Mouse (Mus musculus) stomach, postnatal 0 days (tissue): ENCODE measurements around the gene 4931408C20Rik. TPM values are rescaled to one million over a fixed set of nuclear protein-coding genes. Genes with fewer than 3 reads are reported as not detected.

Experiments
- ATAC-seq: fragments of 200-750 bp; cut with Nextera tagmentation; 2 replicates; pipeline ENCODE4 v1.8.0; 2017; ENCODE audit not compliant: low FRiP score, low TSS enrichment
- DNase-seq: peaks from one replicate; pipeline ENCODE4 v3.0.0-alpha.2; 2016; ENCODE audit warnings: low spot score
- H3K27ac ChIP-seq: fragments of 300-500 bp; sonication (generic); replicated peaks from 2 replicates; pipeline ENCODE4 v1.5.1; 2014; ENCODE audit warnings: mild to moderate bottlenecking, control low read depth
- H3K27me3 ChIP-seq: fragments of 300-500 bp; sonication (generic); 2 replicates; pipeline ENCODE4 v1.6.1; 2014; ENCODE audit warnings: low read length; ENCODE audit not compliant: control insufficient read depth, insufficient read depth
- H3K36me3 ChIP-seq: fragments of 300-500 bp; sonication (generic); 2 replicates; pipeline ENCODE4 v1.6.1; 2014; ENCODE audit warnings: low read length, mixed read lengths; ENCODE audit not compliant: control insufficient read depth, insufficient read depth
- H3K4me1 ChIP-seq: fragments of 300-500 bp; sonication (generic); replicated peaks from 2 replicates; pipeline ENCODE4 v1.6.1; 2014; ENCODE audit warnings: antibody characterized with exemption; ENCODE audit not compliant: control insufficient read depth, insufficient read depth
- H3K4me2 ChIP-seq: fragments of 300-500 bp; sonication (generic); replicated peaks from 2 replicates; pipeline ENCODE4 v1.6.1; 2014; ENCODE audit warnings: low read depth, mild to moderate bottlenecking, control low read depth, moderate library complexity
- H3K4me3 ChIP-seq: fragments of 300-500 bp; sonication (generic); 2 replicates; pipeline ENCODE4 v1.5.1; 2014; ENCODE audit warnings: low read depth, low read length, control low read depth
- H3K9ac ChIP-seq: fragments of 300-500 bp; sonication (generic); 2 replicates; pipeline ENCODE4 v1.6.1; 2014; ENCODE audit warnings: mild to moderate bottlenecking, low read length, control low read depth, mixed read lengths
- H3K9me3 ChIP-seq: fragments of 300-500 bp; sonication (generic); 2 replicates; pipeline ENCODE4 v1.6.1; 2016; ENCODE audit warnings: low read length; ENCODE audit not compliant: control insufficient read depth
- CTCF ChIP-seq: IDR thresholded peaks from 2 replicates; pipeline ENCODE4 v1.5.1; 2016; ENCODE audit warnings: antibody characterized with exemption, low read depth, mild to moderate bottlenecking, moderate library complexity
- EP300 ChIP-seq: optimal IDR thresholded peaks from 2 replicates; pipeline ENCODE3; 2016; ENCODE audit warnings: antibody characterized with exemption
- WGBS: fragments of 180-500 bp; shearing (Covaris S2); extraction: QIAGEN DNeasy Blood & Tissue Kit; methylation state at CpG from one replicate; pipeline ENCODE4 v1.1.7; 2014; 5-methylcytosine and 5-hydroxymethylcytosine counted together
- polyA plus RNA-seq: library from polyadenylated mRNA; unstranded; fragments of >200 nt; fragmentation: Nextera tagmentation; extraction: Ambion mirVana; gene quantifications from 2 replicates; pipeline ENCODE4 v1.2.1, GENCODE M21; 2015

The 4931408C20Rik gene
- not detected in 2 replicates for polyA plus RNA-seq

GRCm38 (mm10) chr1:26686842-26687760, at the start of gene 4931408C20Rik:
Gene 4931408C20Rik (minus strand): TSS chr1:26687460.
- no peaks in the 10 kb centered on the region for H3K36me3 ChIP-seq
- H3K9ac ChIP-seq = no peak within 1 kb of the TSS
- no peaks in the 10 kb centered on the region for H3K27me3 ChIP-seq
- no peak within 1 kb of the TSS for H3K4me2 ChIP-seq
- peak; percentile 86 for ATAC-seq
- no peaks in the 10 kb centered on the region for H3K4me1 ChIP-seq
- no peak within 1 kb of the TSS for H3K4me3 ChIP-seq
- no peaks in the 10 kb centered on the region for H3K9me3 ChIP-seq
- peak; percentile 26 for DNase-seq
- no peak within 1 kb of the TSS for H3K27ac ChIP-seq
- WGBS = 33% methylated on average over 1 of the region's 1 CpGs
- no peak for TF ChIP-seq CTCF
- TF ChIP-seq EP300 = no peak

- TF ChIP-seq EP300 (no peak), CTCF (no peak)
- no peaks in the 10 kb centered on the region for H3K36me3 ChIP-seq
- H3K9me3 ChIP-seq = no peaks in the 10 kb centered on the region
- H3K4me3 ChIP-seq = no peak overlapping the region
- H3K4me2 ChIP-seq = no peak overlapping the region
- H3K4me1 ChIP-seq = no peaks in the 10 kb centered on the region
- ATAC-seq (peak; percentile 72), DNase-seq (peak; percentile 16)
- H3K27me3 ChIP-seq = no peaks in the 10 kb centered on the region
- 57% methylated on average over 1 of the region's 1 CpGs for WGBS
- H3K9ac ChIP-seq = no peak overlapping the region
- H3K27ac ChIP-seq = no peak overlapping the region
These were observed 666 bp upstream of the 4931408C20Rik start for GRCm38 (mm10) chr1:26687926-26688325.

- DNase-seq (no peak), ATAC-seq (peak; percentile 43; the same call in 1 of the 2 replicates)
- Histone ChIP-seq H3K27ac (no peak overlapping the region), H3K4me1 (no peaks in the 10 kb centered on the region), H3K27me3 (no peaks in the 10 kb centered on the region), H3K9ac (no peak overlapping the region), H3K4me3 (no peak overlapping the region), H3K4me2 (no peak overlapping the region), H3K36me3 (no peaks in the 10 kb centered on the region), H3K9me3 (no peaks in the 10 kb centered on the region)
- no peak for TF ChIP-seq CTCF
- TF ChIP-seq EP300 = no peak
These were observed 1.1 kb downstream of the 4931408C20Rik start for GRCm38 (mm10) chr1:26685952-26686693.

- no peak overlapping the region for H3K9ac ChIP-seq
- no peak overlapping the region for H3K4me2 ChIP-seq
- H3K27me3 ChIP-seq = no peaks in the 10 kb centered on the region
- DNase-seq (no peak), ATAC-seq (no peak)
- H3K4me3 ChIP-seq = no peak overlapping the region
- H3K36me3 ChIP-seq = no peaks in the 10 kb centered on the region
- H3K9me3 ChIP-seq = no peaks in the 10 kb centered on the region
- no peaks in the 10 kb centered on the region for H3K4me1 ChIP-seq
- TF ChIP-seq EP300 = no peak
- no peak overlapping the region for H3K27ac ChIP-seq
- WGBS = 74% methylated on average over 3 of the region's 3 CpGs
These were observed 1.9 kb downstream of the 4931408C20Rik start for GRCm38 (mm10) chr1:26685383-26685782.

- no peaks in the 10 kb centered on the region for H3K4me1 ChIP-seq
- H3K4me3 ChIP-seq = no peak overlapping the region
- H3K27ac ChIP-seq = no peak overlapping the region
- no peaks in the 10 kb centered on the region for H3K27me3 ChIP-seq
- ATAC-seq (no peak), DNase-seq (no peak)
- 38% methylated on average over 1 of the region's 1 CpGs for WGBS
- no peak overlapping the region for H3K9ac ChIP-seq
- H3K36me3 ChIP-seq = no peaks in the 10 kb centered on the region
- no peak overlapping the region for H3K4me2 ChIP-seq
- TF ChIP-seq CTCF (no peak), EP300 (no peak)
- no peaks in the 10 kb centered on the region for H3K9me3 ChIP-seq
These were observed 37.4 kb downstream of the 4931408C20Rik start for GRCm38 (mm10) chr1:26649704-26650388.
